Mouse (Mus musculus) embryonic facial prominence, embryonic 11.5 days (tissue): ENCODE results near the gene Med13l. TPM values are rescaled to one million over a fixed set of nuclear protein-coding genes. Genes with fewer than 3 reads are reported as not detected.
A peak's percentile ranks its signal among the peaks of the same experiment; 100 is the strongest.

Experiments used
- ATAC-seq: fragments of 200-750 bp; cut with Nextera tagmentation; replicated peaks from 2 replicates; pipeline ENCODE4 v1.8.0; 2017; ENCODE audit warnings: low read depth; ENCODE audit not compliant: insufficient number of reproducible peaks, low FRiP score, low TSS enrichment
- DNase-seq: peaks from one replicate; pipeline ENCODE4 v3.0.0-alpha.2; 2015; ENCODE audit warnings: low spot score
- H3K27ac ChIP-seq: fragments of 300-500 bp; sonication (generic); replicated peaks from 2 replicates; pipeline ENCODE4 v1.5.1; 2014; ENCODE audit warnings: mild to moderate bottlenecking, low read depth, low read length, control low read depth
- H3K27me3 ChIP-seq: fragments of 300-500 bp; sonication (generic); 2 replicates; pipeline ENCODE4 v1.6.1; 2014; ENCODE audit warnings: mild to moderate bottlenecking, low read length, moderate library complexity, mixed read lengths; ENCODE audit not compliant: control insufficient read depth, insufficient read depth
- H3K36me3 ChIP-seq: fragments of 300-500 bp; sonication (generic); replicated peaks from 2 replicates; pipeline ENCODE4 v1.6.1; 2014; ENCODE audit warnings: low read depth, mild to moderate bottlenecking, low read length, moderate library complexity, mixed read lengths; ENCODE audit not compliant: control insufficient read depth, insufficient read depth
- H3K4me1 ChIP-seq: fragments of 300-500 bp; sonication (generic); 2 replicates; pipeline ENCODE4 v1.6.1; 2014; ENCODE audit warnings: low read length, mixed read lengths; ENCODE audit not compliant: control insufficient read depth, insufficient read depth
- H3K4me2 ChIP-seq: fragments of 300-500 bp; sonication (generic); 2 replicates; pipeline ENCODE4 v1.6.1; 2014; ENCODE audit warnings: low read depth, mild to moderate bottlenecking, control low read depth, low read length, moderate library complexity
- H3K4me3 ChIP-seq: fragments of 300-500 bp; sonication (generic); 2 replicates; pipeline ENCODE4 v1.5.1; 2014; ENCODE audit warnings: low read depth, low read length, control low read depth
- H3K9ac ChIP-seq: fragments of 300-500 bp; sonication (generic); replicated peaks from 2 replicates; pipeline ENCODE4 v1.6.1; 2014; ENCODE audit warnings: mild to moderate bottlenecking, control low read depth, low read length
- H3K9me3 ChIP-seq: fragments of 300-500 bp; sonication (generic); replicated peaks from 2 replicates; pipeline ENCODE4 v1.6.1; 2016; ENCODE audit warnings: mild to moderate bottlenecking, low read length, inconsistent platforms, mixed read lengths; ENCODE audit not compliant: control insufficient read depth
- WGBS: fragments of 180-500 bp; shearing (Covaris S2); extraction: QIAGEN DNeasy Blood & Tissue Kit; methylation state at CpG from one replicate; pipeline ENCODE4 v1.1.7; 2014; 5-methylcytosine and 5-hydroxymethylcytosine counted together
- polyA plus RNA-seq: library from polyadenylated mRNA; unstranded; fragments of >200 nt; fragmentation: Nextera tagmentation; extraction: Ambion mirVana; gene quantifications from 2 replicates; pipeline ENCODE4 v1.2.1, GENCODE M21; 2014

Med13l gene
- polyA plus RNA-seq, 1 experiment from 2014 or later: 10.1 TPM

GRCm38 (mm10) chr5:118753471-118754044 is 193.1 kb downstream of the Med13l start:
- Histone ChIP-seq H3K27ac (no peak overlapping the region), H3K36me3 (peaks cover 5% of the 10 kb centered on the region), H3K9ac (no peak overlapping the region), H3K27me3 (no peaks in the 10 kb centered on the region), H3K9me3 (no peaks in the 10 kb centered on the region), H3K4me3 (no peak overlapping the region), H3K4me1 (no peaks in the 10 kb centered on the region), H3K4me2 (no peak overlapping the region)
- 88% methylated on average over 10 of the region's 10 CpGs for WGBS
- no peak for ATAC-seq
- DNase-seq: no peak

DNA sequence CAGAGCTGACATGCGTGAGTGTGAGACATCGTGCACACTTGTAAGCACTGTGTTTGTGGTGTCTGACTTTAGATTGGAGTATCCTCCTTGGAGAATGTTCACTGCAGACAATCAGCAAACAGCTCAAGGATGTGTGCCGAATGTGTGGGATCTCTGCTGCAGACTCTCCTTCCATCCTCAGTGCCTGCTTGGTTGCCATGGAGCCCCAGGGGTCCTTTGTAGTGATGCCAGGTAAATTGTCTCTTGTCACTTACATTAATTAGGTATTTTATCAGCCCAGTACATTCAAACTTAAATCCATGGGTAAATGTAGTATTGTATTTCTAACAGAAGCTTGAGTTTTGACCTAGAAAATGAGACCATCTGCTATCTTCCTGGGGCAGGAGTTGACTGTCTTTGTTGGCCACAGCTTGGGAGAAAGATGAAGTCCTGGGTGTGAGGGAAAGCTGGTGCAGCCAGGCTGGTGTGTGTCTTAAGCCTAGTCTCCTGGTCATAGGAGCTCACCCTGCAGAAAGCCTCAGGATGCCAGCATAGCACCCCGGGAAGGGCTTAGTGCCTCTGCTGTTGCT is 193.8 kb downstream of the Med13l start:
- 83% methylated on average over 4 of the region's 4 CpGs for WGBS
- DNase-seq (no peak), ATAC-seq (no peak)
- Histone ChIP-seq H3K4me2 (no peak overlapping the region), H3K9ac (no peak overlapping the region), H3K4me3 (no peak overlapping the region), H3K9me3 (no peaks in the 10 kb centered on the region), H3K4me1 (no peaks in the 10 kb centered on the region), H3K27ac (no peak overlapping the region), H3K27me3 (no peaks in the 10 kb centered on the region), H3K36me3 (peaks cover 5% of the 10 kb centered on the region)

GRCm38 (mm10) chr5:118756078-118756477 is 195.6 kb downstream of the Med13l start:
- H3K4me2 ChIP-seq: no peak overlapping the region
- H3K4me3 ChIP-seq: no peak overlapping the region
- no peak overlapping the region for H3K9ac ChIP-seq
- H3K9me3 ChIP-seq: no peaks in the 10 kb centered on the region
- H3K36me3 ChIP-seq: peaks cover 13% of the 10 kb centered on the region
- H3K27me3 ChIP-seq: no peaks in the 10 kb centered on the region
- 73% methylated on average over 2 of the region's 2 CpGs for WGBS
- DNase-seq (no peak), ATAC-seq (no peak)
- no peaks in the 10 kb centered on the region for H3K4me1 ChIP-seq
- no peak overlapping the region for H3K27ac ChIP-seq

DNA sequence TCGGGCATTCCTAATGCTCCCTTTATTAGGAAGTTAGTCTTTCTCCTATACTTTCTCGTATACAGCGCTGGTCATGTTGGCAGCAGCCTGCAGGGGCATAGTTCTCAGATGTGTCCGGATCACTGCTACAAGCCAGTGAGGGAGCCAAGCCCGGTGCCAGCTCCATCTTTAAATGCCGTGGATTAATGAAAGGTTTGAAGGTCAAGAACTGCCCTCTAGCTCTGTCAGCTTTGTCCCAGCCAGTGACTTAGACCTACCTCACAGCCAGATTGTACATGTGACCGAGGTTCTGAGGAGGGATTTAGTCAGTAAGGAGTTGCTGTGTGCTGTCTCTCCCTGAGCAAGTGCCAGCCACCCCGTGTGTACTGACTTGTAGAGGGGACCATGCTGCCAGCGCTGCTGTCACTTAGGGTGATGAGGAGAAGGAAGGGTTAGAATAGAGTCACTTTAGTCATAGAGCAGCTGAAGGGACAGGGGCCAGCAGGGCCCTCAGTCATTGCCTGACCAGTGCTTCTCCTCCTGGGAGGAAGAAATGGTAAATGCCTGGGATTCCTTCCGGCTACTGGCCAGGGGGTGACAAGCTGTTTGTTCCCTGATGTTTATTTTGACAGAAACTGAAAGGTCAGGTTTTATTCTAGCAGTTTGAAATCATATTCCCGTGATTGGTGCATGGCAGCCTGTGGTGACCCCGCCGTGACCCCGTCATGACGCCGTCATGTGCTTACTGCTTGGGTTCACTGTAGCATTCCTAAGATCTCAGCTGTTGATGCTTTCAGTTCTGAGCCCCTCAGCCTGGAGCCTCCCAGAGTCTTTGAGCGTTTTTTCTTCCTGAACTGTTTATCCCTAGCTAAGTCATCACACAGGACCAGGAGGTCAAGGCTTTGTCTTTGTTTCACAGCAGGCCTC is 197.2 kb downstream of the Med13l start:
- ATAC-seq (no peak), DNase-seq (peak; percentile 17)
- Histone ChIP-seq H3K36me3 (peaks cover 17% of the 10 kb centered on the region), H3K4me3 (no peak overlapping the region), H3K9ac (no peak overlapping the region), H3K9me3 (no peaks in the 10 kb centered on the region), H3K27me3 (no peaks in the 10 kb centered on the region), H3K4me1 (no peaks in the 10 kb centered on the region), H3K27ac (no peak overlapping the region), H3K4me2 (no peak overlapping the region; the same call in 1 of the 2 replicates)
- 70% methylated on average over 17 of the region's 17 CpGs for WGBS

- peaks cover 22% of the 10 kb centered on the region for H3K36me3 ChIP-seq
- no peak overlapping the region for H3K4me3 ChIP-seq
- H3K27ac ChIP-seq: no peak overlapping the region
- no peak for ATAC-seq
- WGBS: 91% methylated on average over 10 of the region's 10 CpGs
- no peak overlapping the region for H3K9ac ChIP-seq
- H3K9me3 ChIP-seq: no peaks in the 10 kb centered on the region
- no peak overlapping the region for H3K4me2 ChIP-seq
- DNase-seq: no peak
- no peaks in the 10 kb centered on the region for H3K27me3 ChIP-seq
- H3K4me1 ChIP-seq: no peaks in the 10 kb centered on the region
These were observed 200.5 kb downstream of the Med13l start for GRCm38 (mm10) chr5:118760986-118761385.

- DNase-seq (no peak), ATAC-seq (no peak)
- H3K9me3 ChIP-seq: no peaks in the 10 kb centered on the region
- no peak overlapping the region for H3K4me2 ChIP-seq
- H3K27ac ChIP-seq: no peak overlapping the region
- H3K4me1 ChIP-seq: no peaks in the 10 kb centered on the region
- H3K36me3 ChIP-seq: peaks cover 19% of the 10 kb centered on the region
- H3K27me3 ChIP-seq: no peaks in the 10 kb centered on the region
- no peak overlapping the region for H3K9ac ChIP-seq
- WGBS: 92% methylated on average over 18 of the region's 18 CpGs
- no peak overlapping the region for H3K4me3 ChIP-seq
These were observed 202.2 kb downstream of the Med13l start for GRCm38 (mm10) chr5:118762499-118763185.

DNA sequence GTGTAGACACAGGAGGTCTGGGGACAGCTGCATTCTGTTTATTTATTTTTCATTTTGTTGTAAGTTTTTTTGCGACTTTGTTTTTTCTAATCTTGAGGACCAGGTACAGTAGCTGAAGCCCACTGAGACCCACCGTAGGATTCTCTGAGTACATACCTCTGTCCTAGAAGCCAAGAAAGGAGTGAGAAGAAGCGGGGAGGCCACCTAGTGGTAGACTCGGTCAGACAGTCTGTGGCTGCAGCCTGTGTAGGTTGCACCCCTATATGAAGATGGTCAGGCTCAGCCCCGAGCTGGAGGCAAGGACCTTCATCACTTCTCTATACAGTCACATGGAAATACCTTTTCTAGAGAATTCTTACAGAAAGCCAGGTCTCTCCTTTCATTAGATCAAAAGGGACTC is 202.9 kb downstream of the Med13l start:
- Histone ChIP-seq H3K4me2 (no peak overlapping the region), H3K9me3 (no peaks in the 10 kb centered on the region), H3K9ac (no peak overlapping the region), H3K4me1 (no peaks in the 10 kb centered on the region), H3K36me3 (peaks cover 19% of the 10 kb centered on the region), H3K4me3 (no peak overlapping the region), H3K27ac (no peak overlapping the region), H3K27me3 (no peaks in the 10 kb centered on the region)
- DNase-seq (peak; percentile 57), ATAC-seq (no peak)
- 58% methylated on average over 5 of the region's 5 CpGs for WGBS
